Mouse (Mus musculus) limb, embryonic 14.5 days (tissue): Measurements from ENCODE around the gene Apol7e. TPM values are rescaled to one million over a fixed set of nuclear protein-coding genes. Genes with fewer than 3 reads are reported as not detected.
"Not testable (repeated sequence)": the region's sequence is repeated elsewhere in the genome, so short reads cannot be mapped to it uniquely, and the experiment has no call there.

Experiments used
- ATAC-seq: fragments of 200-750 bp; cut with Nextera tagmentation; 2 replicates; pipeline ENCODE4 v1.8.0; 2017; ENCODE audit warnings: low read depth, moderate number of reproducible peaks, moderate TSS enrichment; ENCODE audit not compliant: low FRiP score
- DNase-seq: peaks from one replicate; pipeline ENCODE4 v3.0.0-alpha.2; 2015; ENCODE audit warnings: low spot score
- H3K27ac ChIP-seq: fragments of 300-500 bp; sonication (generic); replicated peaks from 2 replicates; pipeline ENCODE4 v1.5.1; 2014; ENCODE audit warnings: low read depth, mild to moderate bottlenecking, low read length, moderate library complexity, mixed read lengths
- H3K27me3 ChIP-seq: fragments of 300-500 bp; sonication (generic); 2 replicates; pipeline ENCODE4 v1.6.1; 2014; ENCODE audit warnings: low read length, mixed read lengths; ENCODE audit not compliant: control insufficient read depth, insufficient read depth
- H3K36me3 ChIP-seq: fragments of 300-500 bp; sonication (generic); 2 replicates; pipeline ENCODE4 v1.6.1; 2014; ENCODE audit warnings: mild to moderate bottlenecking, low read length, moderate library complexity, mixed read lengths; ENCODE audit not compliant: control insufficient read depth, insufficient read depth
- H3K4me1 ChIP-seq: fragments of 300-500 bp; sonication (generic); 2 replicates; pipeline ENCODE4 v1.6.1; 2014; ENCODE audit warnings: antibody characterized with exemption, low read length, mixed read lengths; ENCODE audit not compliant: control insufficient read depth, insufficient read depth
- H3K4me2 ChIP-seq: fragments of 300-500 bp; sonication (generic); replicated peaks from 2 replicates; pipeline ENCODE4 v1.6.1; 2014; ENCODE audit warnings: low read depth, mild to moderate bottlenecking, low read length, moderate library complexity; ENCODE audit not compliant: severe bottlenecking
- H3K4me3 ChIP-seq: fragments of 300-500 bp; sonication (generic); replicated peaks from 2 replicates; pipeline ENCODE4 v1.5.1; 2014; ENCODE audit warnings: low read length
- H3K9ac ChIP-seq: fragments of 300-500 bp; sonication (generic); 2 replicates; pipeline ENCODE4 v1.6.1; 2014; ENCODE audit warnings: mild to moderate bottlenecking, low read depth, low read length, moderate library complexity; ENCODE audit not compliant: severe bottlenecking
- H3K9me3 ChIP-seq: fragments of 300-500 bp; sonication (generic); 2 replicates; pipeline ENCODE4 v1.6.1; 2016; ENCODE audit warnings: low read length; ENCODE audit not compliant: control insufficient read depth
- WGBS: fragments of 180-500 bp; shearing (Covaris S2); extraction: QIAGEN DNeasy Blood & Tissue Kit; methylation state at CpG from one replicate; pipeline ENCODE4 v1.1.7; 2014; 5-methylcytosine and 5-hydroxymethylcytosine counted together
- polyA plus RNA-seq, 2 experiments: library from polyadenylated mRNA; depleted of rRNA in 1 of 2; stranded (reverse) in 1 of 2; unstranded in 1 of 2; fragments of >200 nt; fragmentation: Nextera tagmentation in 1 of 2; extraction: Ambion mirVana in 1 of 2; gene quantifications; 2 replicates each; pipeline versions ENCODE4 v1.2.1 to v1.2.3; 2012 to 2014

The Apol7e gene
- polyA plus RNA-seq (2012; rRNA removed): 0.16 and 0.27 TPM in 2 replicates
- 0.22 TPM in 1 of 2 replicates, not detected in the other for polyA plus RNA-seq (2014; fragmentation: Nextera tagmentation; extraction: Ambion mirVana)

- H3K27ac ChIP-seq, H3K9me3 ChIP-seq, ATAC-seq, DNase-seq, H3K27me3 ChIP-seq, H3K36me3 ChIP-seq, H3K9ac ChIP-seq, H3K4me2 ChIP-seq, H3K4me1 ChIP-seq, H3K4me3 ChIP-seq: not testable (repeated sequence)
- WGBS: 84% methylated on average over 4 of the region's 4 CpGs
These were observed at the start of gene Apol7e for GRCm38 (mm10) chr15:77698656-77699055. Gene Apol7e, plus strand, starts transcription at chr15:77698857.

GRCm38 (mm10) chr15:77651143-77651542 lies 47.5 kb upstream of the Apol7e start:
- not testable (repeated sequence) for DNase-seq, ATAC-seq, H3K4me1 ChIP-seq, H3K27ac ChIP-seq, H3K27me3 ChIP-seq, H3K9ac ChIP-seq, H3K4me3 ChIP-seq, H3K4me2 ChIP-seq, H3K36me3 ChIP-seq, H3K9me3 ChIP-seq

GRCm38 (mm10) chr15:77659773-77660172 lies 38.9 kb upstream of the Apol7e start:
- not testable (repeated sequence) for H3K27ac ChIP-seq, H3K36me3 ChIP-seq, H3K4me1 ChIP-seq, H3K9ac ChIP-seq, H3K9me3 ChIP-seq, H3K4me3 ChIP-seq, DNase-seq, ATAC-seq, H3K27me3 ChIP-seq, H3K4me2 ChIP-seq
- WGBS: 83% methylated on average over 1 of the region's 1 CpGs

GRCm38 (mm10) chr15:77661841-77662240 lies 36.8 kb upstream of the Apol7e start:
- not testable (repeated sequence) for H3K9ac ChIP-seq, H3K27me3 ChIP-seq, DNase-seq, H3K9me3 ChIP-seq, H3K36me3 ChIP-seq, H3K4me2 ChIP-seq, H3K4me1 ChIP-seq, H3K27ac ChIP-seq, ATAC-seq, H3K4me3 ChIP-seq
- 36% methylated on average over 2 of the region's 2 CpGs for WGBS

- not testable (repeated sequence) for H3K4me2 ChIP-seq, H3K4me1 ChIP-seq, H3K27me3 ChIP-seq, DNase-seq, H3K4me3 ChIP-seq, H3K27ac ChIP-seq, H3K9me3 ChIP-seq, H3K36me3 ChIP-seq, ATAC-seq, H3K9ac ChIP-seq
- 75% methylated on average over 1 of the region's 1 CpGs for WGBS
These were observed 24.6 kb upstream of the Apol7e start for GRCm38 (mm10) chr15:77674081-77674480.

GRCm38 (mm10) chr15:77683944-77684343 lies 14.7 kb upstream of the Apol7e start:
- peak; percentile 16 for DNase-seq
- not testable (repeated sequence) for H3K36me3 ChIP-seq, H3K4me3 ChIP-seq, H3K4me2 ChIP-seq, H3K27ac ChIP-seq, H3K9me3 ChIP-seq, H3K4me1 ChIP-seq, H3K9ac ChIP-seq, H3K27me3 ChIP-seq, ATAC-seq
- WGBS: 19% methylated on average over 8 of the region's 11 CpGs

- DNase-seq: peak; percentile 11
- H3K4me3 ChIP-seq: peak overlapping the region; percentile 27
- H3K9me3 ChIP-seq, H3K27me3 ChIP-seq, ATAC-seq, H3K36me3 ChIP-seq, H3K4me1 ChIP-seq, H3K27ac ChIP-seq: not testable (repeated sequence)
- peak overlapping the region; percentile 41 for H3K4me2 ChIP-seq
- peak overlapping the region; percentile 36; the same call in 1 of the 2 replicates for H3K9ac ChIP-seq
- 8% methylated on average over 19 of the region's 20 CpGs for whole genome bisulfite sequencing
These were observed 6.9 kb upstream of the Apol7e start for GRCm38 (mm10) chr15:77691532-77692311.

GRCm38 (mm10) chr15:77694687-77695295 lies 3.9 kb upstream of the Apol7e start:
- H3K9ac ChIP-seq, DNase-seq: not testable (repeated sequence)

More at GRCm38 (mm10) chr15:77694687-77695295, 3.9 kb upstream of the Apol7e start:
- H3K9me3 ChIP-seq, H3K36me3 ChIP-seq, H3K4me2 ChIP-seq, H3K27ac ChIP-seq, ATAC-seq, H3K27me3 ChIP-seq, H3K4me1 ChIP-seq, H3K4me3 ChIP-seq: not testable (repeated sequence)
- WGBS: 48% methylated on average over 11 of the region's 15 CpGs
